Mouse (Mus musculus) G1E (cell line): ENCODE measurements at regions not wholly inside any gene's neighbourhood (a gene's known extent, or its start where the extent isn't known, plus 50 kb on each side); places are given as distances from the start of the nearest gene placed in this dataset.

Experiments used
- CTCF ChIP-seq: IDR thresholded peaks from 2 replicates; pipeline ENCODE4 v1.5.1; 2012; ENCODE audit warnings: low read depth, low read length, inconsistent platforms, mixed read lengths
- TAL1 ChIP-seq: conservative IDR thresholded peaks from 2 replicates; pipeline ENCODE4 v1.6.1; 2012; ENCODE audit warnings: low read depth, low read length, inconsistent platforms, mixed read lengths

DNA sequence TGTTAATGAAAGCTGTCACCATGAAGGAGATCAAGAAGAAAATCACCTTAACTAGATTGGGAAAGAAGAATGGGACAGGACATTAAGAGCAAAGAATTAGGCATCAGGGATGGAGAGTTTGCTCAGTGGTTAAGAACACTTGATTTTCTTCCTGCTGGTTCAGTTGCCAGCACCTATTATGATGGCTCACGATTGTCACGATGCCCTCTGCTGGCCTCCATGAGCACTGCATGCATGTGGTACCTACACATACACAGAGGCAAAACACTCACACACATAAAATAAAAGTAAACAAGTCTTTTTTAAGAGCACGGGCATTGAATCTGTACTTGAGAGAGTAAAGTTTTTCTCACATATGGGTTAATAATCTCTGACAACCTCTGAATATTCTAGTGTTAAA is 88.1 kb upstream of the Elac2 start:
- TF ChIP-seq CTCF, result peak; percentile 80
- no peak for TF ChIP-seq TAL1
